Mouse (Mus musculus) heart, embryonic 14.5 days (tissue): ENCODE results near the gene Map3k5. TPM values are rescaled to one million over a fixed set of nuclear protein-coding genes. Genes with fewer than 3 reads are reported as not detected.

Experiments used
- ATAC-seq: fragments of 200-750 bp; cut with Nextera tagmentation; 2 replicates; pipeline ENCODE4 v1.8.0; 2017; ENCODE audit warnings: low read depth, moderate TSS enrichment; ENCODE audit not compliant: insufficient number of reproducible peaks, insufficient read depth, low FRiP score
- H3K27ac ChIP-seq, 2 experiments: fragments of 200-500 bp in 1 of 2; fragments of 300-500 bp in 1 of 2; sonication (generic) in 1 of 2; replicated peaks in 1 of 2; 2 replicates each; pipeline ENCODE4 v1.5.1; 2012 to 2014; ENCODE audit warnings: low read depth in 2 of 2, low read length in 2 of 2, control low read depth in 1 of 2, mild to moderate bottlenecking in 1 of 2, mixed read lengths in 1 of 2; ENCODE audit not compliant: control insufficient read depth in 1 of 2, insufficient read depth in 1 of 2
- H3K27me3 ChIP-seq: fragments of 300-500 bp; sonication (generic); 2 replicates; pipeline ENCODE4 v1.6.1; 2014; ENCODE audit warnings: mild to moderate bottlenecking, low read length, control low read depth; ENCODE audit not compliant: control insufficient read depth, insufficient read depth
- H3K36me3 ChIP-seq: fragments of 300-500 bp; sonication (generic); 2 replicates; pipeline ENCODE4 v1.6.1; 2014; ENCODE audit warnings: mild to moderate bottlenecking, control low read depth, low read length, mixed read lengths; ENCODE audit not compliant: control insufficient read depth, insufficient read depth
- H3K4me1 ChIP-seq, 2 experiments: fragments of 200-500 bp in 1 of 2; fragments of 300-500 bp in 1 of 2; sonication (generic) in 1 of 2; 2 replicates each; pipeline ENCODE4 v1.6.1; 2012 to 2014; ENCODE audit warnings: low read length in 2 of 2, control low read depth in 1 of 2, mixed read lengths in 1 of 2; ENCODE audit not compliant: control insufficient read depth in 2 of 2, insufficient read depth in 2 of 2
- H3K4me2 ChIP-seq: fragments of 300-500 bp; sonication (generic); 2 replicates; pipeline ENCODE4 v1.6.1; 2014; ENCODE audit warnings: mild to moderate bottlenecking, low read length
- H3K4me3 ChIP-seq, 2 experiments: fragments of 200-500 bp in 1 of 2; fragments of 300-500 bp in 1 of 2; sonication (generic) in 1 of 2; 2 replicates each; pipeline ENCODE4 v1.5.1; 2012 to 2014; ENCODE audit warnings: low read length in 2 of 2, mild to moderate bottlenecking in 2 of 2, control low read depth in 1 of 2, low read depth in 1 of 2, moderate library complexity in 1 of 2; ENCODE audit not compliant: control insufficient read depth in 1 of 2, insufficient read depth in 1 of 2
- H3K9ac ChIP-seq: fragments of 300-500 bp; sonication (generic); 2 replicates; pipeline ENCODE4 v1.6.1; 2014; ENCODE audit warnings: mild to moderate bottlenecking, low read length
- H3K9me3 ChIP-seq: fragments of 300-500 bp; sonication (generic); 2 replicates; pipeline ENCODE4 v1.6.1; 2016; ENCODE audit warnings: low read length, control low read depth; ENCODE audit not compliant: control insufficient read depth
- WGBS: fragments of 180-500 bp; shearing (Covaris S2); extraction: QIAGEN DNeasy Blood & Tissue Kit; methylation state at CpG from one replicate; pipeline ENCODE4 v1.1.7; 2014; 5-methylcytosine and 5-hydroxymethylcytosine counted together
- polyA plus RNA-seq: library from polyadenylated mRNA; unstranded; fragments of >200 nt; fragmentation: Nextera tagmentation; extraction: Ambion mirVana; gene quantifications from 2 replicates; pipeline ENCODE4 v1.2.1, GENCODE M21; 2014

Map3k5 gene
- polyA plus RNA-seq, 1 experiment from 2014 or later = 4.5 TPM

DNA sequence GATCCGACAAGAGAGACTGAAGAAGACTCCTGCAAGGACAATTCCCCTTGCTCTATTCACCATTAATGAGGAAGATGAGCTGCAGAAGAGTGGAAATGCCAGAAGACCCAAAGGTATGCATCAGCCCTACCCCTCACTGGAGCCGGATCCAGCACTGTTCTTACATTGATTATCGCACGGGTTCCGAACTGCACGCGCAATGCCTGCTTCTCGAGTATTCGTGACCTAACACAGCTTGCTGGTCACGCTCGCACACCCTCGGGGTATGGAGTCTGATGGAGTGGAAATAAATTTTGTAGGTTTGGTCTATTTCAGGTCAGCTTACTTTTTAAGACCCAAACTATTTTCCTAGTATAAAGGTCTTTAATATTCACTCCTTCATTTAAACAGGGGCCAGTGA, 236.9 kb downstream of the Map3k5 start:
- no peak overlapping the region for H3K27ac ChIP-seq
- no peak overlapping the region for H3K9ac ChIP-seq
- no peak overlapping the region for H3K4me2 ChIP-seq
- H3K27me3 ChIP-seq = no peaks in the 10 kb centered on the region
- H3K9me3 ChIP-seq = no peaks in the 10 kb centered on the region
- H3K4me1 ChIP-seq = peaks cover 8 to 18% of the 10 kb centered on the region in 2 experiments
- WGBS = 88% methylated on average over 12 of the region's 12 CpGs
- ATAC-seq = no peak
- no peak overlapping the region for H3K4me3 ChIP-seq
- H3K36me3 ChIP-seq = no peaks in the 10 kb centered on the region

DNA sequence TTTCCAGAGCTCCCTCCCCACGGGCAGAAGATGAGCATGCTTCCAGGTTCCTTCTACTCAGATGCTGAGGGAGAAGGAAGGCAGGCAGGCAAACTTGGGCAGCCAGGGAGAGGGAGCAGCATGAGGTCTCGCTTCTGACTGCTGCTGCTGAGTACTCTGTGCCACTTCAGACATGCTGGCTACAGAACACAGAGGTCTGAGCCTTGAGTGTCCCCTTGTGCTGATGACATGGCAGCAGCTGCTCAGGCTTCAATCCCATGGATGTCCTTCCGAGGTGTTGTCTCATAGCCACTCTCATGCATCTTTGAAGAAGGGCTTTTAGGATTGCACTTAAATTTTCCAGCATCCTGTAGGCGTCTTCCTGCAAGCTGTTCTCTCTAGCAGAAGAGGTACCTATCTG, 237.5 kb downstream of the Map3k5 start:
- no peak overlapping the region for H3K4me2 ChIP-seq
- H3K9ac ChIP-seq = no peak overlapping the region
- 54% methylated on average over 4 of the region's 4 CpGs for WGBS
- H3K9me3 ChIP-seq = no peaks in the 10 kb centered on the region
- H3K27ac ChIP-seq = no peak overlapping the region
- no peak overlapping the region for H3K4me3 ChIP-seq
- ATAC-seq = no peak
- H3K4me1 ChIP-seq = peaks cover 9 to 18% of the 10 kb centered on the region in 2 experiments
- H3K27me3 ChIP-seq = no peaks in the 10 kb centered on the region
- H3K36me3 ChIP-seq = no peaks in the 10 kb centered on the region

DNA sequence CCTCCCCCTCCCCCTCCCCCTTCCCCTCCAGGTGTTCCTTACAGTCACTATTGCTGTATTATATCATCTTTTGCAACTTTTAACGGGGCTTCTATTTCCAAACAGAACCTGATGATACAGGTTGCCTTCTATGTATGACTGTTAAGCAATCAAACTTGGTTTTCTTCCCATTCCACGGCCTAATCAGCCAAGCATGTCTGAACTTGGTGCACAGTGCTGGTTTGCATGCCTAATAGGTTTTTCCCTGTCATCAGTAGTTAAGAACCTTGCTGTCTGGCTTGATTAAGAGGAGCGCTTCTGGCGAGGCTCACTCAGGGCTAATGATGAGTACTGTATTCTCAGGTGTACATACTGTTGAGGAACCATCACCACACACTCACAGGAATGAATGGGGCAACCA, 239.5 kb downstream of the Map3k5 start:
- H3K36me3 ChIP-seq = no peaks in the 10 kb centered on the region
- no peaks in the 10 kb centered on the region for H3K9me3 ChIP-seq
- H3K4me2 ChIP-seq = no peak overlapping the region
- H3K9ac ChIP-seq = no peak overlapping the region
- no peak overlapping the region for H3K4me3 ChIP-seq
- H3K27ac ChIP-seq = no peak overlapping the region
- H3K27me3 ChIP-seq = no peaks in the 10 kb centered on the region
- 67% methylated on average over 4 of the region's 4 CpGs for WGBS
- ATAC-seq = no peak
- peaks cover 9 to 21% of the 10 kb centered on the region in 2 experiments for H3K4me1 ChIP-seq

DNA sequence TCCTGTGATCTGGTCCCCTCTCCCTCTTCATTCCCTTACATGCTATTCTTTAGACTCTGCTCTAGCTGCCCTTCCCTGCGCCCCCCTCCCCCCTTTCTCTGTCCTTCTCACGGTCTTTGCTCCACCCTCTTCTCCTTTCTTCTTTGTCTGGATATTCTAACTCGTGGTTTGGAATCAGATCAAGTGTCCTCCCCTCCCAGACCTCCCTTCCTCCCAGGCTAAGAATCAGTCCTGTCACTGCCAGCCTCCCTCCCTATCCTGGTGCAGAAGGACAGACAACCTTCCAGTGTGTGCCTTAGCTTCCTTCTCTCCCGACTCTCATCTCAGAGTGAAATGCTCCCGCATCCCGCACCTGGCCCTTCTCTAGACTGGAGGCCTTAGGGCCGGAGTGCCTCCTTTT, 241.8 kb downstream of the Map3k5 start:
- no peak overlapping the region for H3K4me2 ChIP-seq
- WGBS = 71% methylated on average over 7 of the region's 7 CpGs
- no peak overlapping the region for H3K4me3 ChIP-seq
- no peak for ATAC-seq
- H3K9ac ChIP-seq = no peak overlapping the region
- H3K36me3 ChIP-seq = no peaks in the 10 kb centered on the region
- H3K27me3 ChIP-seq = no peaks in the 10 kb centered on the region
- peaks cover 5 to 13% of the 10 kb centered on the region in 2 experiments for H3K4me1 ChIP-seq
- no peak overlapping the region for H3K27ac ChIP-seq
- H3K9me3 ChIP-seq = no peaks in the 10 kb centered on the region

DNA sequence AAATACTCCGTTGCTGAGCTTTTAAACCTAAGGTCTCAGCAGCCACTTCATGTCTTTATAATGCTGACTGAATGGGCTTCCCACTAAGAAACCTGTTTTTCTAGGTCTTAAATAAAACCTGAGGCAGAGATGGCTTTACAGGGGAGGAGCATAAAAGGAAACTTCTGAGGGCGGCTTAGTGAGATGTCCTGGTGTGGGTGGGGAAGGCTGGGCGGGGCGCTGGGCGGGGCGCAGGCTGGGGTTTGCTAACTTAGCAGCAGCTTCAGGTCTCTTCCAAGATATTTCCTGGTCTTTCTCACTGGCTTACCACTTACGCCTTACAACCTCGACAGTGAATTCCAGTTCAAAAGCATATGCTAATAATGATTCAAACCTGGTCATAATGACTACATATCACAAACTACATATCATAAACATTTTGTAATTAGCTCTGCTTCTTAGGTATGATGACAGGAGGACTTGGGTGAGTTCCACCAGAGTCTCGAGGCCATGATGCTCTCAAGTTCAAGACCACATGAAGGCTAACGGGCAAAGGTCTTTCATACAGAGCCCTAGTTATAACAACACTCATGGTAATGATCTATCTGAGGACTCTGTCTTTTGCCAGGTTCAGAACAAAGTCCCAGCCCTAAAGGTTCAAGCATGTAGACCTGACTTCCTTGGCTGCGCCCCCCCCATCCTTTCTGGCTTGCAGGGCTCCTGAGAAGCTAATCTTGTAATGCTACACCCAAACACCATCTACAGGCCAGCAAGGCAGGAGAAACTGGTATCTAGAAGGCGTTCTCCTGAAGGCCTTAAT, 244.7 kb downstream of the Map3k5 start:
- no peaks in the 10 kb centered on the region for H3K36me3 ChIP-seq
- H3K4me1 ChIP-seq = peaks cover 13 to 28% of the 10 kb centered on the region in 2 experiments
- H3K4me3 ChIP-seq = no peak overlapping the region
- no peaks in the 10 kb centered on the region for H3K9me3 ChIP-seq
- no peaks in the 10 kb centered on the region for H3K27me3 ChIP-seq
- H3K27ac ChIP-seq = no peak overlapping the region
- no peak overlapping the region for H3K4me2 ChIP-seq
- no peak for ATAC-seq
- WGBS = 33% methylated on average over 12 of the region's 12 CpGs
- no peak overlapping the region for H3K9ac ChIP-seq

DNA sequence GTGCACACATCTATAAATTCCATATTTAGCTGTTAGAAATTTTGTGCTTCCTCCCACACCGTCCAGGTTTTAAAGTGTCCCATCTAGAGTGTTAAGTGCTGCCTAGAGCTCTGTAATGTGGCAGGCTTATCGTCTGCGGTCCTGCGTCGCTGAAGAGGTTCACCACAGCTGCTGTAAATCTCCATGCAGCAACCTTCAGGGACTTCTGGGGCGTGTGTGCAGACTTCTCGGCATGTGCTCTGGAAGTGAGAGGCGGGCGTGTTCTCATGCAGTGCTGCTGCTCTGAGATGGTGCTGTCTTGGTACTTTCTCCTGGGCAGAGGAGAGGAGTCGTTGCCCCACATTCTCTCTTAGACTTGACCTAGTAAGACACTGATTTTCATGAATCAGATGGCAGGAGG, 246.9 kb downstream of the Map3k5 start:
- Histone ChIP-seq H3K27me3 (no peaks in the 10 kb centered on the region), H3K4me1 (peaks cover 14 to 36% of the 10 kb centered on the region in 2 experiments), H3K4me3 (no peak overlapping the region), H3K4me2 (peak overlapping the region; percentile 31), H3K9ac (no peak overlapping the region; the same call in 1 of the 2 replicates), H3K9me3 (no peaks in the 10 kb centered on the region), H3K36me3 (no peaks in the 10 kb centered on the region), H3K27ac (peak overlapping the region; percentile 20 to 62; a peak in 2 of 4 replicates)
- ATAC-seq = no peak
- 13% methylated on average over 10 of the region's 10 CpGs for WGBS

DNA sequence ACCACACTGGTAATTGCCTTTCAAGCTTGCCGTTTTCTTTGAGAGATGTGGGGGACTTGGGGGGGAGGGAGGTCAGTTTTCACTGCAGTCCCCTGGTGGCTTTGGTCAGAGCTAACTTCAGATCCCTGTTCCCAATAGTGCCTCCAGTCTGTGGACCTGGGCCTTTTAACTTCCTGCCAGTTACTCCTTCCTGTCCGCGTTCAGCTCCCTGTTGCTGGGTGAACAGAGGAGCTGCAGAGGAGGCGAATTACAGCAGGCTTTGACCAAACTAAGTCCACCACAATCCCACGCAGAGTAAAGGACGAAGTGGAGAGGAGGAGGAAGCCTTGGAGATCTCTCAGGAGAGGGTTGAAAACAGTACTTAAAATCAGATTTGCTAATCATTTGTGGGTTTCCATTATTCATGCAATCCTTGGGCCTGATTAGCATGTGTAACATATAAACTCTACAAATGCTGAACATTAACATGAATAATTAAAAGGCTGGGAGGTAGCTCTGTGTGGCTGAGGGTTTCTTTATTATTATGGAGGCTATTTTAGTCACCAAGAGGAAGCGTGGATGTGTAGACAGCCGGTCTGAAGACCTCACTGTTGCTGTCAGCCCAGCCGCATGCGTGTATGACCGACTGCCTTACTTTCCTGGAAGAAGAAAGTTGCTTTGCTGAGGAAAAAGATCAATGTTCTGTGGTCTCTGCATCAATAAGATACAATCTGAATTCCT, 247.6 kb downstream of the Map3k5 start:
- H3K27ac ChIP-seq = 0 out of 4 replicates have a peak overlapping the region, but pooled peaks of 1 of the 2 experiments have one; percentile 20
- 33% methylated on average over 11 of the region's 11 CpGs for WGBS
- no peaks in the 10 kb centered on the region for H3K27me3 ChIP-seq
- no peaks in the 10 kb centered on the region for H3K36me3 ChIP-seq
- ATAC-seq = no peak
- peak overlapping the region; percentile 31 for H3K4me2 ChIP-seq
- peaks cover 13 to 35% of the 10 kb centered on the region in 2 experiments for H3K4me1 ChIP-seq
- peak overlapping the region; percentile 31; the same call in 1 of the 2 replicates for H3K9ac ChIP-seq
- no peak overlapping the region for H3K4me3 ChIP-seq
- H3K9me3 ChIP-seq = no peaks in the 10 kb centered on the region
